Mouse (Mus musculus) heart, postnatal 0 days (tissue): ENCODE results near the gene Fjx1.

Source experiments
- CTCF ChIP-seq: IDR thresholded peaks from 2 replicates; pipeline ENCODE4 v1.5.1; 2016; ENCODE audit warnings: antibody characterized with exemption, control low read depth, low read depth
- EP300 ChIP-seq: IDR thresholded peaks from 2 replicates; pipeline ENCODE4 v1.6.1; 2016; ENCODE audit warnings: antibody characterized with exemption, low read depth

- TF ChIP-seq CTCF (no peak), EP300 (no peak)
These were observed 11.5 kb upstream of the Fjx1 start for GRCm38 (mm10) chr2:102463587-102464341.
